Mouse (Mus musculus) c-Kit-positive CD71-negative TER-119-negative erythroid progenitor cells, embryonic 14.5 days (primary cell): ENCODE measurements around the gene Serp2.

Experiments
- DNase-seq: peaks from one replicate; pipeline ENCODE4 v3.0.0-alpha.2; 2013; ENCODE audit warnings: low read depth

Serp2 gene

DNA sequence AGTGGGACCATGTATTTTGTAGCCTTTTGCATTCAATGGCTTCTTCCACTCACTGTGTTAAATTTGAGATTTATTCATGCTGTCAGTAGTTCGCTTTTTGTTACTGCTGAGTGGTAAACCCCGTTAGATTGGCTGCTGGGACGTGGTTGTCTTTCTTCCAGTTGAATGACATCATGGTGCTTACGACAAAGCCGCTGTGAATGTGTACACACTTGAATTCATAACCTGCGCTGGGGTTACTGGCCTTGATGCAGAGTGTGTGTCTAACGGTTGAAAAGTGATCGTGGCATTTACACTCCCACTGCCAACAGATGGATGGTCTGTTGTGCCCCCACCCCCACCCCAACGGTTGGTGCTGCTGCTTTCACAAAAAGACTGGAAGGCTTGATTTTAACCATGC is 59.5 kb downstream of the Serp2 start:
- DNase-seq, result no peak

DNA sequence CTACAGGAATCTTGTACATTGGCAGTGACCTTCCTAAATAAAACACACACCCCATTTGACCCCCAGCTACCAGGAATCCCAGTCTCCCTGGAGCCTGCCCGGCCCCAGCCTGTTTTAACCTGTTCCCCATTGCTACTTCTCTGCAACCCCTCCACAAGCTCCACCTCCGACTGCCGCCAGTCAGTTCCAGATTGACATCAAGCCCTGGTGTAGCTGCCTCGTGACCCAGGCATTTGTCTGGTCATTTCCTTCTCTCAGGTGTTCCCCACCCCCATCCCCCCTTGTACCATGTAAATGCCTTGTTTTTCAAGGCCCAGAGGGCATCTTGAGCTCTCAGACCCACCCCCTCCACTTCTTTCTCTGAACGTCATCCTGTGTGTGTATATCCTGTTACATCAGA is 61.7 kb downstream of the Serp2 start:
- no peak for DNase-seq

- no peak for DNase-seq
These were observed 67.6 kb downstream of the Serp2 start for GRCm38 (mm10) chr14:76489128-76489527.

DNA sequence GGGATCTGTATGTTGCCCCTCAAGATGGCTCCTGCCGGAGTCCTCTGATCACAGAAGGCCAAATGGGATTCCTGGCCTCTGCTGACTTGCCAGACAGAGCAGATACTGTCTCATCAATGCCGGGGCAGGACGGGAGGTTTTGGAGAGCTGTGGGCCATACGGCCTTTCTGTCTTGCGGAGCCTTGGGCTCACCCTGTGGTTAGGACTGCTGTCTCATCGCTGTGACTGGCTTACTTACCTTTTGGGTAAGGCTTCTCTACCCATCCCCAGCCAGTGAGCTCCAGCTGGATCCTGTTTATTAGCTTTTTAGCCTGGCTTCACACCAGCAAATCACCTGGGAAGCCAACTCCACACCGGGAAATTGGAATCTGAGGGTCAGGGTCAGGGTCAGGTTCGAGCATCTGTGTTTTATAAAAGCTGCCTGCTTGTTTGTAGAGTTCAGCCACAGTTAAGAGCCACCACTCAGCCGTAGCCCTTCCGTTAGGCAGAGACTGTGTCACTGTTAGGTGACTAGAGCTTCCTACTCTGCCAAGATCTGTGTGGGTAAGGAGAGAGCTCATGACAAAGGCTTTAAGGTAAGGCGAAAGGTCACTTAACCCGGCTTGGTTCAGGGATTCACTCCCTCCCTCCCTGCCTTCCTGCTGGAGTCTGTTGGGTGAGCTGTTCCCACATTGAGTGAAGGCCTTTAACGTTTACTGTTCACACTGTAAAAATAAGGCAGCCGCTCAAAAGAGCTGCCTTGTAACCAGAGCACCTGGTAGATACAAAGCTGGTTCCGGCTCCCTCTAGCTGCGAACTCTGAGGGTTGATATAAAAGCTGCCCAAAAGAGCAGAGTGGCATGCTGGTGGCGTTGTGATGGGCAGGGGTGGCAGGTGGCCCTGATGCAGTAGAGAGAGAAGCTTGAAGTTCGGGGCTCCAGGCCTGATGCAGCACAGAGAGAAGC is 68.3 kb downstream of the Serp2 start:
- DNase-seq, result no peak

- no peak for DNase-seq
These were observed 69.1 kb downstream of the Serp2 start for GRCm38 (mm10) chr14:76487609-76488008.

GRCm38 (mm10) chr14:76483701-76484100 is 73.0 kb downstream of the Serp2 start:
- no peak for DNase-seq
